Mouse (Mus musculus): Measurements from ENCODE around the gene Xntrpc.

GRCm38 (mm10) chr7:102042314-102042713, 23.2 kb upstream of the Xntrpc start:
- TF ChIP-seq MAFK (IDR thresholded peaks at IDR 0.05; ENCODE audit: insufficient read depth, low read depth, low read length) (no peak), ZC3H11A (IDR thresholded peaks at IDR 0.05; ENCODE audit: borderline replicate concordance, low read depth, low read length) (no peak), HCFC1 (IDR thresholded peaks at IDR 0.05; ENCODE audit: borderline replicate concordance, insufficient read depth, low read length) (no peak), CHD2 (IDR thresholded peaks at IDR 0.05; ENCODE audit: low read depth, low read length) (no peak)

Measured in ES-E14 (cell line).